Mouse (Mus musculus) ovary, adult 18-20 months (tissue): ENCODE data around the gene Lrrc46.

ENCODE experiments used
- DNase-seq: peaks from one replicate; pipeline ENCODE4 v3.0.0; 2022; ENCODE audit warnings: low spot score, mixed read lengths

Gene Lrrc46

GRCm38 (mm10) chr11:97013121-97013670 is 28.0 kb downstream of the Lrrc46 start, which contains the start of gene Sp6:
Gene Sp6, plus strand, starts transcription at chr11:97013394.
- DNase-seq, result no peak

GRCm38 (mm10) chr11:97009198-97009790 is 31.9 kb downstream of the Lrrc46 start:
- DNase-seq, result no peak

DNA sequence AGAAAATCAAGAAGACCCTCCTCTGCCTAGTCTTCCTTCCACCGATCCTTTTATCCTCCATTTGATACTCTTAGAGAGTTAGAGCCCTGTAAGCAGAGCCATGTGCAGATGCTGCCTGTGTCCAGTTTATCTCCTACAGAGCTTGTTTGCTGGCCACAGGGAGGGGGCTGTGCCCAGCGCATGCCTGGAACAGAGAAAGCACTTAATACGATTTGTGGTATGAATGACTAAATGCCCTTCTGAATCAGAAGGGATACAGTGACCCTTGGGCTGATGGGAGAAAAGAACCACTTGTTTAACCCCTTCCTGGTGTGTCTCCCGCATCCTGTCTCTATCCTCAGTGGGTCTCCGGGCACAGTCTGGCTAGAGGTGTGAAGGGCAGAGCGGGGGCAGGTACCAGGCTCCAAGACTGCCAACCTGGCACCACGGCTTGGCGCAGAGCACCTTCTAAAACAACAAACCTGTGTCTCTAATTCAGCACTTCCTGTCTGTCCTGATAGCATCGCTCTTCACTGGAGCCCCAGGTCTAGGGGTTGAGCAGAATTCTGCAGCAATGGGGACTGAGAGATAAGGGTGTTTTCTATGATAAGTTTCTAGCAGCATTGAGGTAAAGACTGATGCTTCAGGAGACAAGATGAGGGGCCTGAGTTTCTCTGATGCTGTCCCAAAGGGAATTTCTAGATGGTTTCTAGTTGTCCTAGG is 34.0 kb downstream of the Lrrc46 start:
- no peak for DNase-seq

DNA sequence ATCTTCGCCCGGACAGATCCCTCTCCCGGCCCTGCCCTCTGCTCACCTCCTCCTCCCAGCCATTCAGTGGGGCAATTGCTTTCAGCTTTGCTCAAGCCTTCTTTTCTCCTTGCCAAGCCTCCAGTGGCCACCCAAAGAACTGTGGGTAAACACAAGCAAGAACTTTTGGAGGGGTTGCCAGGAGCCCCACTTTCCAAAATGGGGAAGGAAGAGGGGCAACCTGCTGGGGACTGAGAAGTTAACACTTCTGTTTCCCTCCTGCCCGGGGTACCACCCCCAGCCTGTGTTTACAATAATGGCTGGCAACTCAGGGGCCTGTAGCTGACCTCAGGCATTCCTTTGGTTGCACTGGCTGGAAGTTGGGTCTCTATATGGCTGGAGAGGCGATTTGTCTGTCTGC is 38.0 kb downstream of the Lrrc46 start:
- no peak for DNase-seq

GRCm38 (mm10) chr11:96997380-96997956 is 43.7 kb downstream of the Lrrc46 start:
- peak; percentile 22 for DNase-seq

DNA sequence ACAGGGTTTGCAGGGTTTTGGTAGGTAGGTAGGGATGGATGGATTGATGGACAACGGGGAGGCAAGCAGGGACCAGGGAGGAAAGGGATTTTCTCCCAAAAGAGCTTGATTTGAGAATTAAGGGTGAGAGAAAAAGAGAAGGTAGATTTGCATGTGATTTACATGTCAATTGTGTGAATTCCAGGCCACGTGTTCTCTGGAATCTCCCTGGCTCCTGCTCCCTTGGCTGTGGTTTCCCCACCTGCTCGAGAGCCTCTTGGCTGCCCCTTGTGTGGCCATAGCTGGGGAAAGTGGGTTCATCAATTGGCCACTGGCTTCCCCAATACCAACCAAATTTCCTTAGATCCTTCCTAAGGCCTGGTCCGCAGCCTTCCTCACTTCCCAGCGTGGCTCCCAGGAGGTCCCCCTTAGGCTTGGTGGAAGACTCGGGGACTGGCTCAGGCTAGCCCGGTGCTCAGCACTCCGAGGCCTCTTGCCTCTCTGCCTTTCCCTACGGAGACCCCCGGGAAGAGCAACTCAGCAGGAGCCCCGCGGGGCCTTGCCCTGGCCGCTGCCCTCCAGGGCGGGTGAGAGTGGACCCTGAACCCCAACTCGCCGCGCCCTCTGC is 44.3 kb downstream of the Lrrc46 start:
- no peak for DNase-seq

GRCm38 (mm10) chr11:96995836-96996772 is 45.1 kb downstream of the Lrrc46 start:
- DNase-seq, result no peak

- no peak for DNase-seq
Observed at GRCm38 (mm10) chr11:96995031-96995430, 46.2 kb downstream of the Lrrc46 start.

GRCm38 (mm10) chr11:96992722-96993311 is 48.4 kb downstream of the Lrrc46 start:
- DNase-seq, result no peak

- DNase-seq, result no peak
Observed at GRCm38 (mm10) chr11:96991501-96991900, 49.7 kb downstream of the Lrrc46 start.

GRCm38 (mm10) chr11:96987873-96988655 is 53.1 kb downstream of the Lrrc46 start:
- DNase-seq, result no peak

DNA sequence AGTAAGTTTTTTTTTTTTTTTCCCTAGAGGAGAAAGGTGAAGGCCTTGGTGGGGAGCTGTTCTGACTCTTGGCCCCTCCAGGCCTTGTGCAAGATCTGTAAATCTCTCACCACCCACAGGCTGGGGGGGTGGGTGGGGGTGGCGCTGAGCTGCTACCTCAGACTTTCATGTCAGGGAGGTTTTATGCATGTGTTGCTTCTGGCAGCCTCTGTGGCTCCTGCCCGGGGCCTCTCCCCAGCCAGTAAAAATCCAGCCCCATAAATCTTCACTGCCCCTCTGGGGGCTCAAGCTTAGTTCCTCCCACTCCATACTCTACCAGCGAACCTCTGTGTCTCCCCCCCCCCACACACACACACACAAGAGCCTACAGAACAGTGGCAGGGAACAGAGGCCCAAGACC is 54.7 kb downstream of the Lrrc46 start:
- no peak for DNase-seq

GRCm38 (mm10) chr11:96984903-96985302 is 56.3 kb downstream of the Lrrc46 start:
- DNase-seq, result no peak
